Mouse (Mus musculus) olfactory bulb, adult 2 months (tissue): ENCODE measurements around the gene Slc25a11.

Experiments
- CTCF ChIP-seq: fragments of 200-500 bp; IDR thresholded peaks from 2 replicates; pipeline ENCODE4 v1.5.1; 2012; ENCODE audit warnings: low read depth, mild to moderate bottlenecking, low read length, moderate library complexity; ENCODE audit not compliant: insufficient read depth
- POLR2A ChIP-seq: fragments of 200-500 bp; IDR thresholded peaks from 2 replicates; pipeline ENCODE4 v1.6.1; 2012; ENCODE audit warnings: mild to moderate bottlenecking, low read depth, low read length, moderate library complexity; ENCODE audit not compliant: insufficient read depth

GRCm38 (mm10) chr11:70656964-70657363 is 9.7 kb upstream of the Slc25a11 start, which contains the start of gene Eno3:
- TF ChIP-seq POLR2A: no peak
- no peak for TF ChIP-seq CTCF
